Mouse (Mus musculus): ENCODE data around the gene Usp2.

DNA sequence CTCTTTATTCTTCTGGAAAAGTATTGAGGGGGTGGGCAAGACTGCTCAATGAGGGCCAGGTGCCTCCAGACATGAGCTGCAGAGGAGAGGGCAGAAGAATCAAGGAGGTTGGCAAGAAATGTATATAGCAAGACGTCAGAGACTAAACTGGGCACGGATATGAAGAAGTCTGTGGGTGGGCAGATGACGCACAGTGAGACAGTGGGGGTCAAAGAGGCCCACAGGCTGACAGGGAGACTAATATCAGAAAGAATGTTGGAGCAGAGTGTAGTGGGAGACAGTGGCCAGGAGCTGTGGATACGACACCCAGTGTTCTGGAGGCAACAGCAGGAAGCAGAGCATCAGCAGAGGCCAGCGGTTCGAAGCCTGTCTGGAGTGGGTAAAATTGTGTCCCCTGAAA, 8.2 kb upstream of the Usp2 start:
- TF ChIP-seq CTCF (IDR thresholded peaks at IDR 0.05) (no peak), POLR2A (IDR thresholded peaks at IDR 0.05; ENCODE audit: insufficient read depth, low read depth, low read length) (no peak)
